Mouse (Mus musculus) CD4-positive, CD25-positive, alpha-beta regulatory T cell, adult 4 months (primary cell): ENCODE measurements around the gene Prox1. TPM values are rescaled to one million over a fixed set of nuclear protein-coding genes. Genes with fewer than 3 reads are reported as not detected.

ENCODE experiments used
- ATAC-seq: one replicate; pipeline ENCODE4 v1.8.0; 2017
- polyA plus RNA-seq, 2 experiments: library from polyadenylated mRNA; unstranded; fragments of 100-300 nt; shearing (Covaris generic); gene quantifications; one replicate each; pipeline ENCODE4 v1.2.1; 2017

The Prox1 gene
- polyA plus RNA-seq, 2 experiments from 2014 or later, result 0.11 to 0.20 TPM

GRCm38 (mm10) chr1:190172979-190173461 lies 2.5 kb upstream of the Prox1 start:
- ATAC-seq, result no peak

- no peak for ATAC-seq
Measured at GRCm38 (mm10) chr1:190172311-190172978, 1.9 kb upstream of the Prox1 start.

- no peak for ATAC-seq
Measured at GRCm38 (mm10) chr1:190171750-190172149, 1.2 kb upstream of the Prox1 start.

- ATAC-seq, result no peak
Measured at GRCm38 (mm10) chr1:190171341-190171740, 827 bp upstream of the Prox1 start.

- ATAC-seq, result no peak
Measured at GRCm38 (mm10) chr1:190170819-190171216, 304 bp upstream of the Prox1 start.

- no peak for ATAC-seq
Measured at GRCm38 (mm10) chr1:190168761-190169671, 1.5 kb downstream of the Prox1 start.

- ATAC-seq, result no peak
Measured at GRCm38 (mm10) chr1:190168115-190168514, 2.4 kb downstream of the Prox1 start.

DNA sequence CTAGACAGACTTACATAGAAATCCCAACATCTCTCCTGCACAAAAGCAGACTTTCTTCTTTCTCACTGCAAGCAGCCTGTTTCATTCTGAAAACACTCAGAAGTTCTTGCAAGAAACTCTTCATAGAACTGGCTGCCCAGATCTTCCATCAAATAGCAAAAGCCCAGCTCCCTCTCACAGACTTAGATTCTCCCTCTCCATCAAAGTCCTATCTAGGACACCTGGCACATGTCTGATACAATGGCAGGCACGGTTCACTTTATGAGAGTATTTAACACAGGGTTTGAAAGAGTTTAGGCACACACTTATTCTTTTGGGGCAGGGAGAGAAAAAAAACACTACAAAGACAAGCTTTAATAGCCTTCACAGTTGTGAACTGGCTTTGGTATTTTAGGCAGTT lies 2.9 kb downstream of the Prox1 start:
- no peak for ATAC-seq

GRCm38 (mm10) chr1:190165511-190165910 lies 5.0 kb downstream of the Prox1 start:
- ATAC-seq, result no peak

- ATAC-seq, result no peak
Measured at GRCm38 (mm10) chr1:190163471-190163870, 7.0 kb downstream of the Prox1 start.

DNA sequence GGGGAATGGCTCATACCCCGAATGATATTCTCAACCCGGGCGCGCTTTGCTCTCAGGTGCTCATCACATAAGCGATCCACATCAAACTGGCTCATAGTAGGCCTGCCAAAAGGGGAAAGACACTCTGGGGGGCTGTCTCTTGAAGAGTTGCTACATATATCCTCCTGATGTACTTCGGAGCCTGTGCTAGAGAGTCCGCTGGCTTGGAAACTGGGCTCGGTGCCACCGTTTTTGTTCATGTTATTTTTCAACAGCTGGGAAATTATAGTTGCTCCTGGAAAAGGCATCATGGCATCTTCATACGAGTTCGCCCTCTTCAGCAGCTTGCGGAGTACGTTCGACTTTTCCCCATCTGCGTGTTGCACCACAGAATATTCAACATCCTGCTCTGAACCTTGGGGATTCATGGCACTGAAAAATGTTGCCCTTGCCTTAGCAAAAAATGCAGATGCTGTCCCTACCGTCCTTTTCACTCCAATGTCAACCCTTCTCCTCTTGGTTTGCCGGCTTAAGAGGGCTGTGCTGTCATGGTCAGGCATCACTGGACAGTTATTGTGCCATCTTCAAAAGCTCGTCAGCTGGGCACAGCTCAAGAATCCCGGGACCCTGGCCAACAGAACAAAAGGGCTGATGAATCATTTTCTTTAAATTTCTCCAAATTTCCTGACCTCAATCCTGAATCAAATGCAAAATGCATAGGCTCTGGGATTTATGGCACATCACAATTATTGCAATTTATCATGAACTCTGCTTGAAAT lies 8.6 kb downstream of the Prox1 start:
- no peak for ATAC-seq

- no peak for ATAC-seq
Measured at GRCm38 (mm10) chr1:190161288-190161687, 9.2 kb downstream of the Prox1 start.

DNA sequence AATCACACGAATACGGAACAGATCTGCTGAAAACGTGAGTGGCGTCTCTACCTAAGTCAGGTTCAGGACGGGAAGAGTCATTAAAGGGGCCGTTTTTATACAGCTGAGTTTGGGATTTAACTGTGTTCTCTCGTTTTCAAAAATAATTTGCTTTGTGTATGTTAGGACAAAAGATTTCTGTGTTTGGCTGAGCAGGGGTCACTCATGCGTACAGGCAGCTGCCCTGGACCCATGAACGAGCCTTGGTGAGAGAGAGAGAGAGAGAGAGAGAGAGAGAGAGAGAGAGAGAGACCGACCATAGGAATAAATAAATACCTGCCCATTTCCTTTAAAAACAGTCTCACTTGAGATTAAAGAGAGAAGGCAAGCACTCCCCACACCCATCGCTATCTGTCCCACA lies 11.1 kb downstream of the Prox1 start:
- no peak for ATAC-seq

- ATAC-seq, result no peak
Measured at GRCm38 (mm10) chr1:190155751-190156150, 14.8 kb downstream of the Prox1 start.

DNA sequence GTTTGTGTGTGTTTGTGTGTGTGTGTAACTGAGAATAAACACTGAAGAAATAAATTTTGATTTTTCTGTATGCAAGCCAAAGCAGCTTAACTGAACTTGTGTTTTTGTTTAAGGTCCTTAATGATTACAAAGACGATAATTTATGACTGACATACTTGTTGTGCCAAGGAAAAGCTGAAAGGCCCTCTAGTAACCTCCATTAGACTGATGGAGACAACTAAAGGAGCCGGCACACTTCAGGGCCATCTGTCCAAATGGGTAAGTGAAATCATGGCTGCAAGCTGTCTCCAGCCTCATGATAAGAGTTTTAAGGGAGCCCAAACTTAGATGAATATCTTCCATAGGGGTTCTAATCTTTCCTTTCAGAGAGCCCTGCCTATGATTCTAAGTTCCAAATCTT lies 15.5 kb downstream of the Prox1 start:
- ATAC-seq, result no peak

DNA sequence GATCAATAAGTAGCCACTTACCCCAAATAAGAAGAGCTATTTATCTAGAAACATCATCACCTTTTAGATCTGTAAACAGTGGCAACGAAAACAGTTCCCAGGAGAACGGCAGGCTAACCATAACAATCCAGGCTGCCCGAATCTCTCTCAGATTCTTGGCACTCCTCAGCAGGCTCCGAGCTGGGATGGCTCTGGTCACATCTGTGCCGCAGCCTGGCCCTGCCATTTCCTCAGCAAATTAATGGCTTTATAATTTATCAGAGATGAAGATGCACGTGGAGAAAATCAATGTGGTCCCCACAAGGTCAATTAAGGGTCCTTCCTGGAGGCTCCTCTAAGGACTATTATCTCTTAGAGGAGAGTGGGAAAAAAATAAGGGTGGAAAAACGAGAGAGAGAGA lies 16.2 kb downstream of the Prox1 start:
- ATAC-seq, result no peak

DNA sequence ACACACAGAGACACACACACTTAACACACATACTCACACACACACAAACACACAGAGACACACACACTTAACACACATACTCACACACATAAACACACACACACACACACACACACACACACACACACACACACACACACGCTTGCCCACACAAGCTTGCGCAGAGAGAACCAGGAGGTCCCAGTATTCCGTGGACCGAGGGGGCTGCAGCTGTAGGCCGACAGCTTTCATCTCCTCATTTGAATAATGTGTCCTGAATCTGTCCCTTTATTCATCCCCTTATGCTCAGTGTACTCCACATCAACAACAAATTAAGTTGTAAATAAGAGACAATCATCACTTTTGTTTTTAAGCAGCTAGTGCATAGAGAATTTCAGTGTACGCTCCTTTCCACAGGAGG lies 17.9 kb downstream of the Prox1 start:
- ATAC-seq, result no peak

- ATAC-seq, result no peak
Measured at GRCm38 (mm10) chr1:190149233-190149741, 21.2 kb downstream of the Prox1 start.

GRCm38 (mm10) chr1:190148661-190149232 lies 21.8 kb downstream of the Prox1 start:
- ATAC-seq, result no peak

DNA sequence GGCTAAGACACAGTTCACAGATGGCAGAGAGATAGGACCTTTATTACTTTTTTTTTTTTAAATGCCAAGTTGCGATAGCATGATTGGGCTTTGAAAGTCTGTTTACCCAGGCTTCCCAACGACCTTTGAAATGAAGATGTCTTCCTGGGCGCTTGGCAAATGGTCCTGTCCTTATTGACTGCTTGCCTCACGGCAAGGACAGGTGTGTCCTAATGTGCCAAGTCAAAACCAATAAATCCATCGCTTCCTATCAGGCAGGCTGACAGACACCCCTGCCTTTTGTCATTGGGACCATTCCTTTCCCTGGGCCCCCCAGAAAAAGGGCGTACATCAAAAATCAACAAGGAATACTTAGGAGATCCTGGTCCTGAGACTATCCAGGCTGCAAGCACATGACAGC lies 22.7 kb downstream of the Prox1 start:
- ATAC-seq, result no peak

DNA sequence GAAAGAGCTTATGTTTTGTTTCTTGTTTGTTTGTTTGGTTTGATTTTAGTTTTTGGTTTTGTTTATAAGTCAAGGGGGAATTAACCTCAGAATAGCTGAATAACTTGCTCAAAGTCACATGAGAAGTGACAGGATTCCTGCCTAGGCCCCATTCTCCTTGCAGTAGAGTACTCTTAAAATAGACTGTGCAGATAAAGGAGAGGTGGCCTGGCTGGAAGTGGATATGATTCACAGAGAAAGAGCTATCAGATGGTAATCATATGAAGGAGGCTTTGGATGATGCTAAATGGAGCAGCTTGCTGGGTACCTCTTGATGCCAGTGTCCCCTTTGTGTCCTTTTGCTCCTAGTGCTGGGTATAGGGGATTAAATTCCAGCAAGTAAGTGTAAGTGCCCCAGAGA lies 26.1 kb downstream of the Prox1 start:
- no peak for ATAC-seq

GRCm38 (mm10) chr1:190143593-190143992 lies 26.9 kb downstream of the Prox1 start:
- ATAC-seq, result no peak

DNA sequence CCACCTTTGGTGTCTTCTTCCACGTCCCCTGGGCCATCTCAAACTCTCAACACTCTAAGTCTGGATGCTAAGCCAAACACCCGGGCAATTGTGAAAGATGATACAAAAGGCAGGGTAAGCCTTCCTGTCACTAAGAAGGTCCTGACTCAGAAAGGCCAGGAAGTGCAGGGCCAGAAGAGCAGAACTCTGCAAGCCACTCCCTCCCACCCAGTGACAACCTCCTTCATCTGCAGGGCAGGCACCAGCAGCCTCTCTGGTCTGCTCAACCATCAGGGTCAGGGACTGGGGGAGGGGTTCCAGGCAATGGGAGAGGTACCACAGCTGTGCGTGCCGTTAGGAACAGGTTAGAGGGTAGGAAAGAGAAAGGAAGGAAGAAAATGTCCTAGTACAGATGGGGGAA lies 27.9 kb downstream of the Prox1 start:
- no peak for ATAC-seq
